Mouse (Mus musculus): Measurements from ENCODE around the gene Otulin. TPM values are rescaled to one million over a fixed set of nuclear protein-coding genes. Genes with fewer than 3 reads are reported as not detected.

Otulin gene
- polyA plus RNA-seq (2015; fragmentation: Nextera tagmentation; extraction: Ambion mirVana): 20.5 and 26.7 TPM in 2 replicates

DNA sequence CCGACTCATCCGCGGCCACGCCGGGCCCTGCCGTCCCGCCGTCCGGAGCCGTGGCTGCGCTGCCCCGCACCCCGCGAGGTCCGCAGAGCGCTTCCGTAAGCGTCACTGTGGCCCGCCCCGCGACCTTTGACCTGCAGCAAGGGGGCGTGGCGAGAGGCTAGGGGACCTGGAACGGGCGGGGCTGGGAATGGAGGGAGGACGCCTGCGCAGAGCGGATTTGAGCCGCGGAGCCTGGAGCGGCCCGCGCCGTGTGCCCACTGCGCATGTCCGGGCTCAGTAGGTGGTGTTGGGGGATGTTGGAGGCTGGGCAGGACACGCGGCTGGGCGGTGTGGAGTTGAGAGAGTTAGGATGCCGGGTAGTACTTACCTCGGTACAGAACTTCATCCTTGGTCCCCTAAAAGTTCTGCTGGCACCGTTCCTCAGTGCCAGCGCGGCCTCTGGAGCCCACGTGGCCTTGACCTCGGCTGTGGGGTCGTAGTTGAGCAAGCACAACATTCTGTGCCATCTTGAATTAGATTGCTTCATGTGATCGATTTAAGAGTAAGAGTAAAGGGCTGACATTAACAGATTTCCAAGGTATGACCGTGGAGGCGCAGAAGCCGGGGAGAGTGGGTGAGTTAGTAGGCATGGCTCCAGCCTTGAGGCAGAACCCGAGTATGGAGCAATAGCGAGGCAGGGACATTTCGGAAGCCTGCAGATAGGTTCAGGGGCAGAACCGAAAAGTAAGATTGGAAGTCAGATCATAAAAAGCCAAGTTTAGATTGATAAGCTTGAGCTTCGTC, at the start of gene Otulin:
Gene Otulin (minus strand): TSS at position 93 of the 783 bp plus-strand sequence.
- Histone ChIP-seq H3K9ac (replicated peaks) (peak within 1 kb of the TSS; percentile 66), H3K36me3 (no peaks in the 10 kb centered on the region), H3K9me3 (replicated peaks) (no peaks in the 10 kb centered on the region), H3K27me3 (replicated peaks) (no peaks in the 10 kb centered on the region), H3K4me2 (peak within 1 kb of the TSS; percentile 89), H3K27ac (replicated peaks) (peak within 1 kb of the TSS; percentile 73), H3K4me1 (peaks cover 29% of the 10 kb centered on the region), H3K4me3 (replicated peaks) (peak within 1 kb of the TSS; percentile 95)
- 6% methylated on average over 56 of the region's 56 CpGs for WGBS
- peak; percentile 97 for ATAC-seq (ENCODE audit: low FRiP score)

- no peak overlapping the region for H3K4me3 ChIP-seq (replicated peaks)
- no peaks in the 10 kb centered on the region for H3K27me3 ChIP-seq (replicated peaks)
- H3K36me3 ChIP-seq: no peaks in the 10 kb centered on the region
- no peak for ATAC-seq (ENCODE audit: low FRiP score)
- 81% methylated on average over 9 of the region's 9 CpGs for WGBS
- H3K9me3 ChIP-seq (replicated peaks): no peaks in the 10 kb centered on the region
- H3K9ac ChIP-seq (replicated peaks): no peak overlapping the region
- no peak overlapping the region for H3K27ac ChIP-seq (replicated peaks)
- peaks cover 22% of the 10 kb centered on the region for H3K4me1 ChIP-seq
- no peak overlapping the region for H3K4me2 ChIP-seq
These were observed 48.0 kb upstream of the Otulin start for GRCm38 (mm10) chr15:27678511-27678910.

DNA sequence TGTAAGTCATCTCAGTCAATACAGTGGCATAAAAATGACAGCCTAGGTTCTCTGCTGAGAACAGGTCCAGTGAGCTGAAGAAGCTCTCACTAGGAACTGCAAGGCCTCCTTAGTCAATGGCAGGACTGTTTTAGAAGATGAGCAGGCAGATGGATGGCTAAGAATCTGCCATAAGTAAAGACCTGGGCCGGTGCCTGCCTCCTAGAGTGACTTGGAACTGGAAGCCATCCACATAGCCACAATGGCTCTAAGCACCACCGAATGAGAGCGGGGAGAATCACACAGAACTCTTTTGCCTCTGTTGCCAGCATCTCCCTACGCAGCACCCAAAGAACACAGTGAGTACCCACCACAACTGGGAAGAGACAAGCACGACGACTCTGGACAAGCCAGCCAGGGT, 47.3 kb upstream of the Otulin start:
- Histone ChIP-seq H3K27ac (replicated peaks) (no peak overlapping the region), H3K9me3 (replicated peaks) (no peaks in the 10 kb centered on the region), H3K9ac (replicated peaks) (no peak overlapping the region), H3K36me3 (no peaks in the 10 kb centered on the region), H3K4me2 (no peak overlapping the region), H3K4me3 (replicated peaks) (no peak overlapping the region), H3K4me1 (peaks cover 22% of the 10 kb centered on the region), H3K27me3 (replicated peaks) (no peaks in the 10 kb centered on the region)
- ATAC-seq (ENCODE audit: low FRiP score): no peak
- WGBS: 90% methylated on average over 6 of the region's 6 CpGs

DNA sequence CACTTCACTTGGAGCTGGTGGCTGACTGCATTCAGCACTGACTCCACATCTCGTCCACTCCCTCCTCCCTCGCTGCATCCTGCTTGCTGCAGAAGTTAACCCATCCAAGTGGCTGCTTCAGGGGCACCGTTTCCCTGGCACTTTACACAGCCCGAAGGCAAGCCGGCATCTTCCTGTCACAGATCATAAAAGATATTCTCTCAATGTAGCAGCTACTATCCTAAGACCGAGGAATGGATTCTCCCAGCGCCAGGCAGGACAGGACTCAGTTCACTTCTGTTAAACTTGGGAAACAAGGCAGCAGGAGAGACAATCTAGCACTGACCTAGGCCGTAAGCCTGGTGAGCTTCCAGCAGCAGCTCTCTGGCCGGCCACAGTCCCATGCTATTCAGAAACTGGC, 45.7 kb upstream of the Otulin start:
- H3K9ac ChIP-seq (replicated peaks): no peak overlapping the region
- no peak overlapping the region for H3K27ac ChIP-seq (replicated peaks)
- H3K36me3 ChIP-seq: no peaks in the 10 kb centered on the region
- H3K4me1 ChIP-seq: peaks cover 25% of the 10 kb centered on the region
- H3K4me3 ChIP-seq (replicated peaks): no peak overlapping the region
- 0 out of 2 replicates have a peak, but pooled peaks have one; percentile 8 for ATAC-seq (ENCODE audit: low FRiP score)
- no peaks in the 10 kb centered on the region for H3K9me3 ChIP-seq (replicated peaks)
- WGBS: 62% methylated on average over 9 of the region's 9 CpGs
- H3K4me2 ChIP-seq: no peak overlapping the region
- H3K27me3 ChIP-seq (replicated peaks): no peaks in the 10 kb centered on the region

DNA sequence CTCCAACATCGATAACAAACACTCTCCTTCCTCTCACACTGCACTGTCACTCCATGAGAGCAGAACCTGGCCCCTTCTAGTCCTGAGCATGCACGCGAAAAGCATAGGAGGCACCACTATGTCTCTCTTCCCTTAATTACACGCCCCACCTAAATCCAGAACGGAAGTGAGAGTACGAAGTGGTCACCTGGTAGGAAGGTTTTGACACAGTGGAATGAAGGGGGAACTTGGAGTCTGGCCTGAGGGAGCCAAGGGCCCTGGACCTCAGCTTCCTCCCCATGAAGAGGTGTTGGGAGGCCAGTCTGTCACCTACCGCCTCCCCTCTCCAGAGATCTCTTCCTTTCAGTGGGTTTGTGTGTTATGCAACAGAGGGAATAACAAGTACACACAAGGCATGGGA, 44.6 kb upstream of the Otulin start:
- Histone ChIP-seq H3K36me3 (no peaks in the 10 kb centered on the region), H3K27me3 (replicated peaks) (no peaks in the 10 kb centered on the region), H3K9ac (replicated peaks) (no peak overlapping the region), H3K27ac (replicated peaks) (no peak overlapping the region), H3K9me3 (replicated peaks) (no peaks in the 10 kb centered on the region), H3K4me1 (peaks cover 21% of the 10 kb centered on the region), H3K4me3 (replicated peaks) (no peak overlapping the region), H3K4me2 (no peak overlapping the region)
- 89% methylated on average over 7 of the region's 7 CpGs for WGBS
- ATAC-seq (ENCODE audit: low FRiP score): no peak

- WGBS: 80% methylated on average over 6 of the region's 6 CpGs
- no peaks in the 10 kb centered on the region for H3K9me3 ChIP-seq (replicated peaks)
- no peak for ATAC-seq (ENCODE audit: low FRiP score)
- H3K27ac ChIP-seq (replicated peaks): no peak overlapping the region
- H3K27me3 ChIP-seq (replicated peaks): no peaks in the 10 kb centered on the region
- H3K36me3 ChIP-seq: no peaks in the 10 kb centered on the region
- H3K4me1 ChIP-seq: peaks cover 22% of the 10 kb centered on the region
- no peak overlapping the region for H3K4me2 ChIP-seq
- H3K9ac ChIP-seq (replicated peaks): no peak overlapping the region
- no peak overlapping the region for H3K4me3 ChIP-seq (replicated peaks)
These were observed 43.5 kb upstream of the Otulin start for GRCm38 (mm10) chr15:27674041-27674440.

GRCm38 (mm10) chr15:27673151-27673550, 42.7 kb upstream of the Otulin start:
- ATAC-seq (ENCODE audit: low FRiP score): no peak
- H3K36me3 ChIP-seq: no peaks in the 10 kb centered on the region
- WGBS: 95% methylated on average over 6 of the region's 6 CpGs
- no peak overlapping the region for H3K4me2 ChIP-seq
- H3K9me3 ChIP-seq (replicated peaks): no peaks in the 10 kb centered on the region
- no peak overlapping the region for H3K9ac ChIP-seq (replicated peaks)
- peaks cover 19% of the 10 kb centered on the region for H3K4me1 ChIP-seq
- no peak overlapping the region for H3K27ac ChIP-seq (replicated peaks)
- H3K27me3 ChIP-seq (replicated peaks): no peaks in the 10 kb centered on the region
- H3K4me3 ChIP-seq (replicated peaks): no peak overlapping the region

- no peak for ATAC-seq (ENCODE audit: low FRiP score)
These were observed 41.8 kb upstream of the Otulin start for GRCm38 (mm10) chr15:27672259-27672658.

DNA sequence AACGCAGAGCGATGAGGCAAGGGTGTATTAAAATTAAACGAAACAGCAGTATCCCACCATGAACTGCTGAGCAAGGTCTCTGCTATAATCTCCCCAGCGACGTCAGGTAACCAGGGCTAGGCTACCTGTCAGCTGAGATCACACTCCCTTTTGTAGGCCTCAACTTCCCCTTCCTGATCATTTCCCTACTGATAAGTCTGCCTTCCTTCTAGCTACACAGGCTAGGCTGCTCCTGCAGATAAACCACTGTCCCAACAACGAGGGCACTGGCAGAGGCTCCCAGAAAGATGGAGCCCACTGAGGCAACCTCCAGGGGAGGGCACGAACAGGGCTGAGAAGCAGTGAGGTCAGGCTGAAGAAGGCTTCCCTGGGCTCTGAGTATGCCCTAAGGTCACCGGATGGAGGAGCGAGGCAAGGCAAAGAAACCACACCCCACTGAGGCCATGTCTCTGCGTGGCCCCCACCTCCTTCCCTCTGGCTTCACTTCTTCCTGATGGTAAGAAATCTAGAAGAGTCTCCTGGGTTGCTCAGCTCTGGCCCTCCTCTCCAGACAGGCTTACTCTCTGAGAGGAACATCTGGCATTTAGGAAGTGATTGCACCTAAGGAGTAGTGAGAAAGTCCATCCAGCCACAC, 41.2 kb upstream of the Otulin start:
- H3K4me3 ChIP-seq (replicated peaks): no peak overlapping the region
- H3K9ac ChIP-seq (replicated peaks): no peak overlapping the region
- H3K4me1 ChIP-seq: peaks cover 17% of the 10 kb centered on the region
- WGBS: 90% methylated on average over 10 of the region's 10 CpGs
- H3K9me3 ChIP-seq (replicated peaks): no peaks in the 10 kb centered on the region
- ATAC-seq (ENCODE audit: low FRiP score): no peak
- no peaks in the 10 kb centered on the region for H3K36me3 ChIP-seq
- no peak overlapping the region for H3K27ac ChIP-seq (replicated peaks)
- no peaks in the 10 kb centered on the region for H3K27me3 ChIP-seq (replicated peaks)
- H3K4me2 ChIP-seq: no peak overlapping the region

More at GRCm38 (mm10) chr15:27672259-27672658, 41.8 kb upstream of the Otulin start:
- no peak overlapping the region for H3K4me3 ChIP-seq (replicated peaks)
- no peak overlapping the region for H3K27ac ChIP-seq (replicated peaks)
- H3K27me3 ChIP-seq (replicated peaks): no peaks in the 10 kb centered on the region
- H3K9ac ChIP-seq (replicated peaks): no peak overlapping the region
- H3K4me1 ChIP-seq: peaks cover 19% of the 10 kb centered on the region
- H3K4me2 ChIP-seq: no peak overlapping the region
- 67% methylated on average over 8 of the region's 8 CpGs for WGBS
- no peaks in the 10 kb centered on the region for H3K9me3 ChIP-seq (replicated peaks)
- no peaks in the 10 kb centered on the region for H3K36me3 ChIP-seq

- no peak overlapping the region for H3K27ac ChIP-seq (replicated peaks)
- WGBS: 74% methylated on average over 8 of the region's 8 CpGs
- no peak overlapping the region for H3K4me3 ChIP-seq (replicated peaks)
- peaks cover 9% of the 10 kb centered on the region; the same call in 1 of the 2 replicates for H3K4me1 ChIP-seq
- no peak for ATAC-seq (ENCODE audit: low FRiP score)
- H3K36me3 ChIP-seq: no peaks in the 10 kb centered on the region
- H3K9ac ChIP-seq (replicated peaks): no peak overlapping the region
- H3K27me3 ChIP-seq (replicated peaks): no peaks in the 10 kb centered on the region
- no peaks in the 10 kb centered on the region for H3K9me3 ChIP-seq (replicated peaks)
- H3K4me2 ChIP-seq: no peak overlapping the region
These were observed 40.2 kb upstream of the Otulin start for GRCm38 (mm10) chr15:27670708-27671107.

DNA sequence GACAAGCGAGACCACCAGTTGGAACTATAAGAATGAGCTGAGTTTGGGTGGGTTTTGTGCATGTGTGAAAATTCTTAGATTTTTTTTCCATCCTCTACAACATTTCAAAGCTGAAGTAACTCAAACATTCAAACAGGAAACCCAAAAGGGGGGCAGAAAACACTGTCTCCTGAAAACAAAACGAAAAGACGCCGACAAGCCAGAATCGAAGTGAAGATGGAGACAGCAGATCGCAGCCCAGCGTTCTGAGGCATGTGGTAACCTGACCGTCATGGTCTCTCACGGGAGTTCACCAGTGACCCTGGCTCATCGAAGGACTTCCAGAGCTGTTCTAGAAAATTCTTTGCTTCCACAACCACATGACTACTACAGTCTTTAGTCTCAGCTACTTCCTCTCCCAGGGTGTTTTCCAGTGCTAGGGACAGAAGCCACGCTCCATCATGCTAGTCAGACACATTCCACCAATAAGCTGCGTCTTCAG, 39.5 kb upstream of the Otulin start:
- peaks cover 14% of the 10 kb centered on the region for H3K4me1 ChIP-seq
- ATAC-seq (ENCODE audit: low FRiP score): no peak
- WGBS: 89% methylated on average over 12 of the region's 12 CpGs
- H3K4me2 ChIP-seq: no peak overlapping the region
- H3K27me3 ChIP-seq (replicated peaks): no peaks in the 10 kb centered on the region
- no peak overlapping the region for H3K9ac ChIP-seq (replicated peaks)
- H3K9me3 ChIP-seq (replicated peaks): no peaks in the 10 kb centered on the region
- H3K36me3 ChIP-seq: no peaks in the 10 kb centered on the region
- H3K4me3 ChIP-seq (replicated peaks): no peak overlapping the region
- H3K27ac ChIP-seq (replicated peaks): no peak overlapping the region

- Histone ChIP-seq H3K4me2 (no peak overlapping the region), H3K27me3 (replicated peaks) (no peaks in the 10 kb centered on the region), H3K9ac (replicated peaks) (no peak overlapping the region), H3K4me1 (peaks cover 14% of the 10 kb centered on the region), H3K36me3 (no peaks in the 10 kb centered on the region), H3K27ac (replicated peaks) (no peak overlapping the region), H3K4me3 (replicated peaks) (no peak overlapping the region), H3K9me3 (replicated peaks) (no peaks in the 10 kb centered on the region)
- 72% methylated on average over 4 of the region's 4 CpGs for WGBS
- no peak for ATAC-seq (ENCODE audit: low FRiP score)
These were observed 38.8 kb upstream of the Otulin start for GRCm38 (mm10) chr15:27669276-27669675.
